Mouse (Mus musculus) B cell, adult 2 months (primary cell): ENCODE measurements around the gene Anxa4.

Experiments
- DNase-seq, 2 experiments: peaks; one replicate each; pipeline ENCODE4 v3.0.0; 2022

Gene Anxa4

GRCm38 (mm10) chr6:86750961-86751360 is 42.4 kb downstream of the Anxa4 start:
- no peak for DNase-seq

GRCm38 (mm10) chr6:86749817-86750216 is 43.6 kb downstream of the Anxa4 start:
- no peak for DNase-seq

GRCm38 (mm10) chr6:86747171-86747570 is 46.2 kb downstream of the Anxa4 start:
- DNase-seq = peak; percentile 65 to 66

GRCm38 (mm10) chr6:86740652-86741051 is 52.7 kb downstream of the Anxa4 start:
- no peak for DNase-seq

- no peak for DNase-seq
These were observed 56.6 kb downstream of the Anxa4 start for GRCm38 (mm10) chr6:86736830-86737229.

- no peak for DNase-seq
These were observed 57.1 kb downstream of the Anxa4 start for GRCm38 (mm10) chr6:86736313-86736712.

- DNase-seq = peak; percentile 92 to 93
These were observed 60.1 kb downstream of the Anxa4 start, which contains the start of gene Gmcl1 for GRCm38 (mm10) chr6:86733183-86733876. TSS of gene Gmcl1 (minus strand) at chr6:86733383.

- DNase-seq = peak in 1 of 2 experiments; percentile 5
These were observed 60.9 kb downstream of the Anxa4 start for GRCm38 (mm10) chr6:86732276-86733173.

GRCm38 (mm10) chr6:86728711-86729110 is 64.7 kb downstream of the Anxa4 start:
- DNase-seq = no peak

- DNase-seq = no peak
These were observed 71.4 kb downstream of the Anxa4 start for GRCm38 (mm10) chr6:86721977-86722376.

GRCm38 (mm10) chr6:86708072-86708774 is 85.2 kb downstream of the Anxa4 start:
- DNase-seq = no peak

- DNase-seq = no peak
These were observed 90.8 kb downstream of the Anxa4 start for GRCm38 (mm10) chr6:86702577-86702976.

- no peak for DNase-seq
These were observed 95.5 kb downstream of the Anxa4 start for GRCm38 (mm10) chr6:86697903-86698302.

GRCm38 (mm10) chr6:86696213-86696612 is 97.2 kb downstream of the Anxa4 start:
- no peak for DNase-seq

GRCm38 (mm10) chr6:86694465-86694864 is 98.9 kb downstream of the Anxa4 start:
- peak; percentile 83 to 84 for DNase-seq

- DNase-seq = no peak
These were observed 103.7 kb downstream of the Anxa4 start for GRCm38 (mm10) chr6:86689671-86690070.

GRCm38 (mm10) chr6:86686971-86687370 is 106.4 kb downstream of the Anxa4 start:
- DNase-seq = no peak
